Mouse (Mus musculus): Measurements from ENCODE around the gene Tmem184c.

DNA sequence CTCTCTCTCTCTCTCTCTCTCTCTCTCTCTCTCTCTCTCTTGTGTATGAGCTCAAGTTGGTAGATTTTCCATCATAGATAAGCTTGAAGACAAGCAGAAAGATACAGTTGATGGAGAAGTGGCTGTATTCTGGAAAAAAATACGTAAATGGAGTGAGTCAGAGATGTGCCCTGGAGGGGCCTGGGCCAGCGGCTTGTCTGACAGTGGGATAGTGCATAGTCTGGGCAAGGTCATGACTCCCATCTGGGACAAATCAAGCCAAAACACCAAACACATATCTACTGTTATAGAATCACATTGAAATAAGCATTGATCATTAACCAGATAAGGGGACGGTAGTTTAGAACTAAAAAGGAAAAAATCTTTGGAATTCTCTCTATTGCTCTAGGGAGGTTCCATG is 47.9 kb upstream of the Tmem184c start:
- TF ChIP-seq CTCF (conservative IDR thresholded peaks at IDR 0.05; ENCODE audit: insufficient read depth, insufficient read length, low read depth, low read length): no peak
- TF ChIP-seq POLR2A (IDR thresholded peaks at IDR 0.05; ENCODE audit: low read depth, low read length): no peak
